Mouse (Mus musculus) liver, embryonic 11.5 days (tissue): ENCODE data around the gene Taf7l. TPM values are rescaled to one million over a fixed set of nuclear protein-coding genes. Genes with fewer than 3 reads are reported as not detected.

Experiments
- ATAC-seq: fragments of 200-750 bp; cut with Nextera tagmentation; replicated peaks from 2 replicates; pipeline ENCODE4 v1.8.0; 2017; ENCODE audit warnings: moderate number of reproducible peaks, mild to moderate bottlenecking, moderate TSS enrichment, moderate library complexity; ENCODE audit not compliant: low FRiP score
- DNase-seq: peaks from one replicate; pipeline ENCODE4 v3.0.0-alpha.2; 2017; ENCODE audit warnings: low spot score
- H3K27ac ChIP-seq: fragments of 300-500 bp; sonication (generic); 2 replicates; pipeline ENCODE4 v1.5.1; 2014; ENCODE audit warnings: mild to moderate bottlenecking, low read depth, low read length, control low read depth
- H3K27me3 ChIP-seq: fragments of 300-500 bp; sonication (generic); replicated peaks from 2 replicates; pipeline ENCODE4 v1.6.1; 2014; ENCODE audit warnings: low read length, mixed read lengths; ENCODE audit not compliant: control insufficient read depth, insufficient read depth
- H3K36me3 ChIP-seq: fragments of 300-500 bp; sonication (generic); 2 replicates; pipeline ENCODE4 v1.6.1; 2014; ENCODE audit warnings: mild to moderate bottlenecking, low read length, moderate library complexity, mixed read lengths; ENCODE audit not compliant: control insufficient read depth, insufficient read depth
- H3K4me1 ChIP-seq: fragments of 300-500 bp; sonication (generic); replicated peaks from 2 replicates; pipeline ENCODE4 v1.6.1; 2014; ENCODE audit warnings: low read length, mixed read lengths; ENCODE audit not compliant: control insufficient read depth, insufficient read depth
- H3K4me2 ChIP-seq: fragments of 300-500 bp; sonication (generic); 2 replicates; pipeline ENCODE4 v1.6.1; 2014; ENCODE audit warnings: mild to moderate bottlenecking, control low read depth, moderate library complexity
- H3K4me3 ChIP-seq: fragments of 300-500 bp; sonication (generic); 2 replicates; pipeline ENCODE4 v1.5.1; 2014; ENCODE audit warnings: low read depth, low read length, control low read depth
- H3K9ac ChIP-seq: fragments of 300-500 bp; sonication (generic); 2 replicates; pipeline ENCODE4 v1.6.1; 2014; ENCODE audit warnings: low read depth, low read length, control low read depth
- H3K9me3 ChIP-seq: fragments of 300-500 bp; sonication (generic); 2 replicates; pipeline ENCODE4 v1.6.1; 2016; ENCODE audit warnings: low read length, inconsistent platforms, mixed read lengths; ENCODE audit not compliant: control insufficient read depth
- WGBS: fragments of 180-500 bp; shearing (Covaris S2); extraction: QIAGEN DNeasy Blood & Tissue Kit; methylation state at CpG from one replicate; pipeline ENCODE4 v1.1.7; 2014; 5-methylcytosine and 5-hydroxymethylcytosine counted together
- polyA plus RNA-seq: library from polyadenylated mRNA; unstranded; fragments of >200 nt; fragmentation: Nextera tagmentation; extraction: Ambion mirVana; gene quantifications from 2 replicates; pipeline ENCODE4 v1.2.1, GENCODE M21; 2014

Gene Taf7l
- polyA plus RNA-seq, 1 experiment from 2014 or later: not detected

DNA sequence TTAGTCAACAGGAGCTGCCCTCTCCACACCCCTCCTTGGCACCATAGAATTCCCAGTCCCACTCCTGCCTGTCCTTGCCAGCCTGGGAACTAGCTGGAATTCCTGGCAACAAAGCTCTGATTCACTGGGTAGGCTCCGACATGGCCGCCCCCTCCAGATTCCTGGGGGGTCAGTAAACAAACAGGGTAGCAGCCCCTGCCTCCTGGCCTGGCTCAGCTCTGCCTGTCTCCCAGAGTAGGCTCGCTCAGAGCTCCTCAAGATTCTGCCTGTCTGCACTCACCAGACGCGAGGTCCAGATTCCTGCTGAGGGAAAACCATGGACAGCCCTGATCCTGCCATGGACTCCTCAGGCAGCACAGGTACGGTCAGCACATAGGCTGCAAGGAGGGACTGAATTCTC, 49.5 kb downstream of the Taf7l start:
- Histone ChIP-seq H3K27me3 (no peaks in the 10 kb centered on the region), H3K4me3 (no peak overlapping the region), H3K27ac (no peak overlapping the region), H3K9me3 (no peaks in the 10 kb centered on the region), H3K4me2 (no peak overlapping the region), H3K9ac (no peak overlapping the region), H3K36me3 (no peaks in the 10 kb centered on the region), H3K4me1 (no peaks in the 10 kb centered on the region)
- 72% methylated on average over 6 of the region's 6 CpGs for WGBS
- ATAC-seq: no peak
- no peak for DNase-seq

DNA sequence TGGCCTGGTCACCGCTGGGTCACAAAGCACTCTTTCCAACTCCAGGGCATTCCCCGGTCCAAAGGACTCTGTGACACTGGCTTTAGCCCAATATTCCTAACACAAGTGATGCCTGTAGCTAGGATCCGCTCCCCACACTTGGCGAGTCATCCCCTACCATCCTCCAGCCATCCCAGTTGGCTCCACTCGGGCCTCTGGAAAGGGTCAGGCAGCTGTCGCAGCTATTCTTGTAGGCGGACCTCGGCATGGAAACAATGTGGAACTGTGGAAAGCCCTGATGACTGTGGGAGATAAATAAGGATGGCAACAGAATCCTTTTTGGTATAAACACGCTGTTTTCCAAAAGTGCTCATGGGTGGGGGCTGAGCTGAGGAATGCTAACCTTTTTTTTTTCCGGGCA, 50.5 kb downstream of the Taf7l start:
- 80% methylated on average over 10 of the region's 10 CpGs for WGBS
- H3K27me3 ChIP-seq: no peaks in the 10 kb centered on the region

DNA sequence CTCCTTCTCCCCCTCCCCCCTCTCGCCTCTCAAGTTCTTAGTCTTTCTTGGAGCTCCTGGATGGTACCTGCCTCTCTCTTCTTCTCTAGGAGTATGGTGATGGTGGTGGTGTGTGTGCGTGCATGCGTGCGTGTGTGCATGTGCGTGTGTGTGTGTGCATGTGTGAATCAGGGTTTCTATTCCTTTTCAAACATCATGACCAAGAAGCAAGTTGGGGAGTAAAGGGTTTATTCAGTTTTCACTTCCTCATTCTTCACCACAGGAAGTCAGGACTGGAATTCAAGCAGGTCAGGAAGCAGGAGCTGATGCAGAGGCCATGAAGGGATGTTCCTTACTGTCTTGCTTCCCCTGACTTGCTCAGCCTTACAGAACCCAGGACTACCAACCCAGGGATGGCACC, 52.0 kb downstream of the Taf7l start:
- no peaks in the 10 kb centered on the region for H3K9me3 ChIP-seq
- H3K27me3 ChIP-seq: no peaks in the 10 kb centered on the region
- no peak overlapping the region for H3K27ac ChIP-seq
- H3K4me1 ChIP-seq: no peaks in the 10 kb centered on the region
- ATAC-seq (no peak), DNase-seq (no peak)
- no peak overlapping the region for H3K9ac ChIP-seq
- 91% methylated on average over 5 of the region's 5 CpGs for WGBS
- H3K36me3 ChIP-seq: no peaks in the 10 kb centered on the region
- H3K4me2 ChIP-seq: no peak overlapping the region
- no peak overlapping the region for H3K4me3 ChIP-seq

More for the DNA sequence above, 50.5 kb downstream of the Taf7l start:
- no peak for ATAC-seq
- DNase-seq: no peak
- H3K4me1 ChIP-seq: no peaks in the 10 kb centered on the region
- H3K27ac ChIP-seq: no peak overlapping the region
- no peaks in the 10 kb centered on the region for H3K9me3 ChIP-seq
- H3K4me3 ChIP-seq: no peak overlapping the region
- H3K4me2 ChIP-seq: no peak overlapping the region
- H3K36me3 ChIP-seq: no peaks in the 10 kb centered on the region
- H3K9ac ChIP-seq: no peak overlapping the region

DNA sequence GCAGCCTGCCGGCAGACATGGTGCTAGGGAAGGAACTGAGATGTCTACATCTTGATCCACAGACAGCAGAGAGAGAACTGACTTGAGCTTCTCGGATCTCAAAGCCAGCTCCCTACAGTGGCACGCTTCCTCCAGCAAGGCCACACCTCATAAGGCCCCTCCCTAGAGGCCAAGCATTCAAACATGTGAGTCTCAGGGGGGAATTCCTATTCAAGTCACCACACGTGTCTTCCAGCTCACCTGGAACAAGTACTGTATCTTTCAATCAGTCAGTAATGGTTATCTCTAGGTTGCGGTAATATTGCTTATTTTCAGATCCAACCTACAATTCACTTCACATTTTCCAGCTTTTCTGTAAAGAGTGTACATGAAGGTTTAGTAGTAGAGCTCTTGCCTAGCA, 56.2 kb downstream of the Taf7l start:
- Histone ChIP-seq H3K36me3 (no peaks in the 10 kb centered on the region), H3K4me2 (no peak overlapping the region), H3K9ac (no peak overlapping the region), H3K9me3 (no peaks in the 10 kb centered on the region), H3K4me1 (no peaks in the 10 kb centered on the region), H3K27me3 (no peaks in the 10 kb centered on the region), H3K4me3 (no peak overlapping the region), H3K27ac (no peak overlapping the region)
- 79% methylated on average over 5 of the region's 5 CpGs for WGBS
- no peak for DNase-seq
- ATAC-seq: no peak

DNA sequence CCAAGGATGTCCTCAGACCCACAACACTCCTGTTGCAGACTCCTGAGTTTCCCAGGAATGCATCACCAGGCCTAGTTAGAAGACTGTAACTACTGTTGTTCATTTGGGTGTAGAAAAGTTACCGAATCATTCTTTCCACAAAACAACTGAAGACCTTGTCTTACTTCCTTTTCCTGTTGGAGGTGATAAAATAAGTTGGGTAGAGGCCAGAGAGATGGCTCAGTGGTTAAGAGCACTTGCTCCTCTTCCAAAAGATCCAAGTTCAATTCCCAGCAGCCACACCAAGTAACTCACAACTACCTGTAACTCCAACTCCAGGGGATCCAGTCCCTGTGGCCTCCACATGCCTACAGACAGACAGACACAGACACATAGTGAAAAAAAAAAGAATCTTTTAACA, 64.2 kb downstream of the Taf7l start:
- WGBS: 67% methylated on average over 1 of the region's 1 CpGs
- Histone ChIP-seq H3K4me1 (no peaks in the 10 kb centered on the region), H3K4me3 (no peak overlapping the region), H3K9ac (no peak overlapping the region), H3K36me3 (no peaks in the 10 kb centered on the region), H3K9me3 (no peaks in the 10 kb centered on the region), H3K27ac (no peak overlapping the region), H3K27me3 (no peaks in the 10 kb centered on the region), H3K4me2 (no peak overlapping the region)
- no peak for ATAC-seq
- DNase-seq: no peak

Other genes starting within 250 kb of the Taf7l start
- 18.1 and 19.1 TPM in 2 replicates for gene Trmt2b, start 199.5 kb downstream of the Taf7l start, polyA plus RNA-seq
- gene Tmem35a, start 181.3 kb downstream of the Taf7l start, polyA plus RNA-seq: 0.66 and 0.86 TPM in 2 replicates
- 32.9 and 34.3 TPM in 2 replicates for gene Cenpi, start 168.4 kb downstream of the Taf7l start, polyA plus RNA-seq
- gene Drp2, start 71.9 kb downstream of the Taf7l start, polyA plus RNA-seq: 0.42 and 0.52 TPM in 2 replicates
- gene Timm8a1, start 65.4 kb upstream of the Taf7l start, polyA plus RNA-seq: 194 and 200 TPM in 2 replicates
- gene Btk, start 107.1 kb upstream of the Taf7l start, polyA plus RNA-seq: 40.2 and 43.5 TPM in 2 replicates
- 539 and 608 TPM in 2 replicates for gene Rpl36a, start 109.2 kb upstream of the Taf7l start, polyA plus RNA-seq
- gene Gla, start 124.6 kb upstream of the Taf7l start, polyA plus RNA-seq: 8.4 and 8.9 TPM in 2 replicates
- 134 and 153 TPM in 2 replicates for gene Hnrnph2, start 124.7 kb upstream of the Taf7l start, polyA plus RNA-seq
- 1.5 TPM in 2 replicates for gene Armcx4, start 210.0 kb upstream of the Taf7l start, polyA plus RNA-seq
- gene Armcx1, start 241.5 kb upstream of the Taf7l start, polyA plus RNA-seq: 21.3 TPM in 2 replicates